Mouse (Mus musculus) thymus, adult 2 months (tissue): ENCODE data around the gene Tgm6.

ENCODE experiments used
- CTCF ChIP-seq: fragments of 200-500 bp; IDR thresholded peaks from 2 replicates; pipeline ENCODE4 v1.5.1; 2012; ENCODE audit warnings: mild to moderate bottlenecking, control low read depth, low read length, moderate library complexity, borderline replicate concordance; ENCODE audit not compliant: control insufficient read depth, poor library complexity, insufficient read depth; ENCODE audit errors: extremely low read depth
- POLR2A ChIP-seq: fragments of 200-500 bp; IDR thresholded peaks from 2 replicates; pipeline ENCODE4 v1.6.1; 2012; ENCODE audit warnings: mild to moderate bottlenecking, low read length, control low read depth, moderate library complexity; ENCODE audit not compliant: control insufficient read depth, poor library complexity, insufficient read depth; ENCODE audit errors: extremely low read depth

DNA sequence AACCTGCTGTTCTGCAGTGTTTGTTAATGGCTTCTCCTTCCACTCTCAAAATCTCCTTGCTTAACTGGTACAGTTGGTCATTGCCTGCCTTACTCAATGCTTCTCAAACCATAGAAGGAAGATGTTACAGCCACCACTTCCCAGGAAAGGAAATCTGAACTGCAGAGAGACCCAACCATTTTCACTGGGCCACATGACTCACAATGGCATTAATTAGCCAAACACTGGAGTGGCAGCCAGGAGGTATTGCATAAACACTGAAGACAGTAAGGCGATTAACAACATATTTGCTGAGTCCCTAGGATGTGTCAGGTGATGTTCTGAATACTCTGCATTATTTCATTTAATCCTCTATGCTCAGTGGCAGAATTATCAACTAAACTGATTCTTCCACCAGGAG, 13.9 kb downstream of the Tgm6 start:
- TF ChIP-seq CTCF (no peak), POLR2A (no peak)
